Mouse (Mus musculus) E14TG2a.4 (cell line): ENCODE measurements around the gene Prr14.

Experiments
- H3K27me3 ChIP-seq: 2 replicates; pipeline ENCODE4 v1.6.1; 2014; ENCODE audit warnings: low read length, control low read depth; ENCODE audit not compliant: insufficient read depth
- H3K36me3 ChIP-seq: 2 replicates; pipeline ENCODE4 v1.6.1; 2014; ENCODE audit warnings: low read length, control low read depth; ENCODE audit not compliant: insufficient read depth
- H3K4me1 ChIP-seq: replicated peaks from 2 replicates; pipeline ENCODE4 v1.6.1; 2014; ENCODE audit warnings: low read depth, low read length, control low read depth
- H3K4me3 ChIP-seq: replicated peaks from 2 replicates; pipeline ENCODE4 v1.5.1; 2014; ENCODE audit warnings: mild to moderate bottlenecking, low read length
- H3K9me3 ChIP-seq: 2 replicates; pipeline ENCODE4 v1.6.1; 2014; ENCODE audit warnings: low read length, control low read depth
- CTCF ChIP-seq: conservative IDR thresholded peaks from 2 replicates; pipeline ENCODE4 v1.5.1; 2014; ENCODE audit warnings: low read length
- NANOG ChIP-seq: IDR thresholded peaks from 2 replicates; pipeline ENCODE4 v1.6.1; 2014; ENCODE audit warnings: borderline replicate concordance, low read length, mixed read lengths
- POU5F1 ChIP-seq: IDR thresholded peaks from 2 replicates; pipeline ENCODE4 v1.6.1; 2014; ENCODE audit warnings: low read length, borderline replicate concordance

Gene Prr14

GRCm38 (mm10) chr7:127513781-127514180, 54.4 kb downstream of the Prr14 start:
- H3K27me3 ChIP-seq, result no peaks in the 10 kb centered on the region
- H3K4me1 ChIP-seq, result peaks cover 70% of the 10 kb centered on the region
- peaks cover 54% of the 10 kb centered on the region for H3K36me3 ChIP-seq
- peak overlapping the region; percentile 81 for H3K4me3 ChIP-seq
- TF ChIP-seq NANOG, result no peak
- TF ChIP-seq CTCF, result no peak
- TF ChIP-seq POU5F1, result no peak
- no peaks in the 10 kb centered on the region for H3K9me3 ChIP-seq

- Histone ChIP-seq H3K36me3 (peaks cover 74% of the 10 kb centered on the region), H3K4me1 (peaks cover 51% of the 10 kb centered on the region), H3K27me3 (no peaks in the 10 kb centered on the region), H3K4me3 (peak overlapping the region; percentile 32; the same call in 1 of the 2 replicates), H3K9me3 (no peaks in the 10 kb centered on the region)
- no peak for TF ChIP-seq CTCF
- TF ChIP-seq POU5F1, result no peak
- no peak for TF ChIP-seq NANOG
Measured at GRCm38 (mm10) chr7:127515846-127516245, 56.4 kb downstream of the Prr14 start.

- H3K27me3 ChIP-seq, result no peaks in the 10 kb centered on the region
- H3K9me3 ChIP-seq, result no peaks in the 10 kb centered on the region
- H3K4me1 ChIP-seq, result peaks cover 47% of the 10 kb centered on the region
- H3K4me3 ChIP-seq, result peak overlapping the region; percentile 32; the same call in 1 of the 2 replicates
- TF ChIP-seq POU5F1, result no peak
- peak; percentile 54; the same call in 1 of the 2 replicates for TF ChIP-seq NANOG
- TF ChIP-seq CTCF, result no peak
- peaks cover 79% of the 10 kb centered on the region for H3K36me3 ChIP-seq
Measured at GRCm38 (mm10) chr7:127516344-127516743, 56.9 kb downstream of the Prr14 start.

GRCm38 (mm10) chr7:127519284-127519683, 59.9 kb downstream of the Prr14 start, which contains the start of gene Gm42715:
Gene Gm42715 (plus strand): TSS chr7:127519584.
- TF ChIP-seq POU5F1 (no peak), NANOG (no peak), CTCF (no peak)
- no peaks in the 10 kb centered on the region for H3K27me3 ChIP-seq
- no peaks in the 10 kb centered on the region for H3K9me3 ChIP-seq
- H3K36me3 ChIP-seq, result peaks cover 99% of the 10 kb centered on the region
- no peak within 1 kb of the TSS for H3K4me3 ChIP-seq
- H3K4me1 ChIP-seq, result peaks cover 37% of the 10 kb centered on the region
